Mouse (Mus musculus): ENCODE data around the gene Rpl12.
A peak's percentile ranks its signal among the peaks of the same experiment; 100 is the strongest.

The Rpl12 gene

GRCm38 (mm10) chr2:32939418-32939817, 21.9 kb upstream of the Rpl12 start:
- DNase-seq (ENCODE audit: extremely low read depth, low read depth, low spot score): no peak

GRCm38 (mm10) chr2:32940483-32940882, 20.9 kb upstream of the Rpl12 start:
- no peak for DNase-seq (ENCODE audit: extremely low read depth, low read depth, low spot score)

- no peak for DNase-seq (ENCODE audit: extremely low read depth, low read depth, low spot score)
Observed at GRCm38 (mm10) chr2:32947454-32947853, 13.9 kb upstream of the Rpl12 start.

- DNase-seq (ENCODE audit: extremely low read depth, low read depth, low spot score): no peak
Observed at GRCm38 (mm10) chr2:32954581-32954980, 6.8 kb upstream of the Rpl12 start.

GRCm38 (mm10) chr2:32957344-32957743, 4.0 kb upstream of the Rpl12 start:
- DNase-seq (ENCODE audit: extremely low read depth, low read depth, low spot score): no peak

- DNase-seq (ENCODE audit: extremely low read depth, low read depth, low spot score): no peak
Observed at GRCm38 (mm10) chr2:32960273-32960672, 1.1 kb upstream of the Rpl12 start.

GRCm38 (mm10) chr2:32962062-32962874, 909 bp downstream of the Rpl12 start:
- DNase-seq (ENCODE audit: extremely low read depth, low read depth, low spot score): no peak

GRCm38 (mm10) chr2:32962875-32963220, 1.5 kb downstream of the Rpl12 start:
- no peak for DNase-seq (ENCODE audit: extremely low read depth, low read depth, low spot score)

GRCm38 (mm10) chr2:32963544-32963943, 2.2 kb downstream of the Rpl12 start:
- no peak for DNase-seq (ENCODE audit: extremely low read depth, low read depth, low spot score)

- no peak for DNase-seq (ENCODE audit: extremely low read depth, low read depth, low spot score)
Observed at GRCm38 (mm10) chr2:32963981-32964380, 2.6 kb downstream of the Rpl12 start.

GRCm38 (mm10) chr2:32964659-32965457, 3.5 kb downstream of the Rpl12 start:
- DNase-seq (ENCODE audit: extremely low read depth, low read depth, low spot score): no peak

GRCm38 (mm10) chr2:32965511-32966183, 4.3 kb downstream of the Rpl12 start:
- DNase-seq (ENCODE audit: extremely low read depth, low read depth, low spot score): no peak

- DNase-seq (ENCODE audit: extremely low read depth, low read depth, low spot score): no peak
Observed at GRCm38 (mm10) chr2:32966184-32966688, 4.9 kb downstream of the Rpl12 start.

GRCm38 (mm10) chr2:32966689-32967631, 5.6 kb downstream of the Rpl12 start:
- DNase-seq (ENCODE audit: extremely low read depth, low read depth, low spot score): peak; percentile 36

GRCm38 (mm10) chr2:32968024-32968614, 6.8 kb downstream of the Rpl12 start:
- DNase-seq (ENCODE audit: extremely low read depth, low read depth, low spot score): no peak

GRCm38 (mm10) chr2:32969326-32969725, 8.0 kb downstream of the Rpl12 start:
- DNase-seq (ENCODE audit: extremely low read depth, low read depth, low spot score): no peak

- DNase-seq (ENCODE audit: extremely low read depth, low read depth, low spot score): no peak
Observed at GRCm38 (mm10) chr2:32971235-32971634, 9.9 kb downstream of the Rpl12 start.

GRCm38 (mm10) chr2:32974216-32974615, 12.9 kb downstream of the Rpl12 start:
- no peak for DNase-seq (ENCODE audit: extremely low read depth, low read depth, low spot score)

- DNase-seq (ENCODE audit: extremely low read depth, low read depth, low spot score): no peak
Observed at GRCm38 (mm10) chr2:32977114-32977513, 15.8 kb downstream of the Rpl12 start.

GRCm38 (mm10) chr2:32978675-32979074, 17.3 kb downstream of the Rpl12 start:
- DNase-seq (ENCODE audit: extremely low read depth, low read depth, low spot score): no peak

Measured in fat pad, adult 2 months (tissue).